Comparison of ENCODE assay signal across 28 mouse cellular contexts in genomic region chr2:29018680-29019079, GRCm38 (mm10). TPM values are rescaled to one million over a fixed set of nuclear protein-coding genes. Genes with fewer than 3 reads are reported as not detected.
A peak's percentile ranks its signal among the peaks of the same experiment; 100 is the strongest.
DNase-seq lines count a peak whose midpoint lies in the region; ATAC-seq and TF ChIP-seq lines count a peak whose summit lies in the region.
"Had no signal": no experiment of that assay in that cellular context is flagged by ENCODE, and none has a peak within 500 bp of the region (broad histone marks: within the 10 kb centered on the region; RNA-seq: fewer than 3 reads in every experiment).

No protein-coding gene starts in this region.

- H3K4me3 ChIP-seq in hindbrain, embryonic 10.5 days = no peak overlapping the region
- no peak overlapping the region for H3K4me3 ChIP-seq in hindbrain, embryonic 11.5 days (ENCODE audit: low read depth, low read length)
- H3K4me3 ChIP-seq in midbrain, embryonic 11.5 days (ENCODE audit: low read depth, low read length) = no peak overlapping the region
- no peak overlapping the region for H3K4me3 ChIP-seq in midbrain, embryonic 13.5 days (replicated peaks)
- no peak overlapping the region for H3K4me3 ChIP-seq in liver, embryonic 14.5 days (ENCODE audit: insufficient read depth in 1 of 2, low read depth in 2 of 2, low read length in 2 of 2)
- H3K4me3 ChIP-seq: forebrain, embryonic 10.5 days; forebrain, embryonic 13.5 days had no signal

- H3K27me3 ChIP-seq in hindbrain, embryonic 10.5 days (ENCODE audit: insufficient read depth, poor library complexity, severe bottlenecking) = peaks cover 42% of the 10 kb centered on the region
- H3K27me3 ChIP-seq in hindbrain, embryonic 11.5 days (ENCODE audit: control insufficient read depth, insufficient read depth, low read length) = 0 out of 2 replicates have a peak, but pooled peaks cover 2% of the 10 kb centered on the region
- H3K27me3 ChIP-seq in midbrain, embryonic 11.5 days (ENCODE audit: control insufficient read depth, insufficient read depth, low read length) = no peaks in the 10 kb centered on the region
- peaks cover 11% of the 10 kb centered on the region; the same call in 1 of the 2 replicates for H3K27me3 ChIP-seq in midbrain, embryonic 13.5 days
- no peaks in the 10 kb centered on the region for H3K27me3 ChIP-seq in liver, embryonic 14.5 days (ENCODE audit: control insufficient read depth, insufficient read depth, low read length)

- no peak overlapping the region for H3K9ac ChIP-seq in hindbrain, embryonic 11.5 days (ENCODE audit: low read depth, low read length)
- H3K9ac ChIP-seq in midbrain, embryonic 11.5 days (ENCODE audit: low read length) = no peak overlapping the region
- H3K9ac ChIP-seq in midbrain, embryonic 13.5 days (replicated peaks) = no peak overlapping the region
- H3K9ac ChIP-seq in liver, embryonic 14.5 days (replicated peaks) = no peak overlapping the region
- H3K9ac ChIP-seq: forebrain, embryonic 13.5 days; hindbrain, embryonic 14.5 days had no signal

- WGBS in hindbrain, embryonic 10.5 days = 43% methylated on average over 5 of the region's 5 CpGs
- 51% methylated on average over 5 of the region's 5 CpGs for WGBS in hindbrain, embryonic 11.5 days
- WGBS in midbrain, embryonic 11.5 days = 55% methylated on average over 5 of the region's 5 CpGs
- 48% methylated on average over 5 of the region's 5 CpGs for WGBS in midbrain, embryonic 13.5 days
- 11% methylated on average over 5 of the region's 5 CpGs for WGBS in liver, embryonic 14.5 days (ENCODE audit: insufficient replicate concordance)

- DNase-seq in hindbrain, embryonic 10.5 days (ENCODE audit: low spot score) = no peak
- DNase-seq in hindbrain, embryonic 11.5 days (ENCODE audit: low spot score) = no peak
- peak; percentile 47 for DNase-seq in midbrain, embryonic 11.5 days (ENCODE audit: low spot score, missing footprints)
- DNase-seq in liver, embryonic 14.5 days (ENCODE audit: low read depth in 3 of 3, low spot score in 3 of 3) = no peak
- DNase-seq in kidney, postnatal 25 days = no peak
- DNase-seq in left cerebral cortex, adult 9 months (ENCODE audit: low spot score in 2 of 2) = no peak
- DNase-seq: adrenal gland, postnatal 10 days; B cell, adult 2 months; cerebellum, adult 18-20 months; cerebellum, adult 9-10 months; cerebellum, postnatal 14 days; gastrocnemius, postnatal 10 days; gastrocnemius, postnatal 36 days; heart, adult 11 months had no signal

- H3K4me1 ChIP-seq in hindbrain, embryonic 10.5 days (replicated peaks) = peaks cover 38% of the 10 kb centered on the region
- peaks cover 5% of the 10 kb centered on the region for H3K4me1 ChIP-seq in hindbrain, embryonic 11.5 days (replicated peaks; ENCODE audit: control insufficient read depth, insufficient read depth, low read length)
- peaks cover 10% of the 10 kb centered on the region for H3K4me1 ChIP-seq in midbrain, embryonic 11.5 days (ENCODE audit: control insufficient read depth, insufficient read depth, low read length)
- peaks cover 19% of the 10 kb centered on the region for H3K4me1 ChIP-seq in midbrain, embryonic 13.5 days (replicated peaks)
- peaks cover 0 to 2% of the 10 kb centered on the region in 2 experiments; a peak in 1 of 4 replicates for H3K4me1 ChIP-seq in liver, embryonic 14.5 days (replicated peaks; ENCODE audit: control insufficient read depth in 2 of 2, insufficient read depth in 2 of 2, low read length in 1 of 2)

- H3K27ac ChIP-seq in hindbrain, embryonic 10.5 days = peak overlapping the region; percentile 12; the same call in 1 of the 2 replicates
- no peak overlapping the region for H3K27ac ChIP-seq in hindbrain, embryonic 11.5 days (ENCODE audit: low read depth, low read length)
- H3K27ac ChIP-seq in midbrain, embryonic 11.5 days (ENCODE audit: low read depth, low read length) = no peak overlapping the region
- no peak overlapping the region for H3K27ac ChIP-seq in midbrain, embryonic 13.5 days
- no peak overlapping the region for H3K27ac ChIP-seq in liver, embryonic 14.5 days
- H3K27ac ChIP-seq: forebrain, embryonic 10.5 days; forebrain, embryonic 13.5 days; hindbrain, embryonic 14.5 days; hindbrain, postnatal 0 days had no signal

- no peak for TF ChIP-seq EP300 in liver, embryonic 14.5 days (IDR thresholded peaks at IDR 0.05; ENCODE audit: low read depth)

- no peak for TF ChIP-seq CTCF in liver, embryonic 14.5 days (IDR thresholded peaks at IDR 0.05; ENCODE audit: low read depth)

- H3K4me2 ChIP-seq in hindbrain, embryonic 11.5 days (replicated peaks; ENCODE audit: low read depth, low read length) = no peak overlapping the region
- H3K4me2 ChIP-seq in midbrain, embryonic 11.5 days = no peak overlapping the region
- H3K4me2 ChIP-seq in midbrain, embryonic 13.5 days (replicated peaks) = no peak overlapping the region
- H3K4me2 ChIP-seq in liver, embryonic 14.5 days (ENCODE audit: low read depth) = no peak overlapping the region
- H3K4me2 ChIP-seq: forebrain, embryonic 13.5 days; heart, embryonic 11.5 days; hindbrain, embryonic 14.5 days had no signal

- H3K36me3 ChIP-seq in hindbrain, embryonic 10.5 days = no peaks in the 10 kb centered on the region
- H3K36me3 ChIP-seq in hindbrain, embryonic 11.5 days (ENCODE audit: control insufficient read depth, insufficient read depth, low read length) = no peaks in the 10 kb centered on the region
- H3K36me3 ChIP-seq in midbrain, embryonic 11.5 days (ENCODE audit: control insufficient read depth, insufficient read depth, low read length) = no peaks in the 10 kb centered on the region
- H3K36me3 ChIP-seq in midbrain, embryonic 13.5 days = no peaks in the 10 kb centered on the region
- H3K36me3 ChIP-seq in liver, embryonic 14.5 days (replicated peaks; ENCODE audit: control insufficient read depth, insufficient read depth, low read depth) = no peaks in the 10 kb centered on the region
- H3K36me3 ChIP-seq: forebrain, embryonic 10.5 days; G1E had no signal

- no peak for ATAC-seq in hindbrain, embryonic 11.5 days (ENCODE audit: low FRiP score)
- ATAC-seq in midbrain, embryonic 11.5 days (ENCODE audit: low FRiP score) = no peak
- ATAC-seq in midbrain, embryonic 13.5 days = no peak
- ATAC-seq in liver, embryonic 14.5 days (ENCODE audit: insufficient read depth) = peak; percentile 39; the same call in 1 of the 2 replicates
- peak; percentile 87 for ATAC-seq in megakaryocyte-erythroid progenitor cell, adult 5-6 weeks (replicated peaks; ENCODE audit: low FRiP score, low TSS enrichment, poor library complexity, severe bottlenecking)
- ATAC-seq: forebrain, embryonic 13.5 days; forebrain, embryonic 16.5 days; hindbrain, postnatal 0 days; inflammation-experienced regulatory T-cells, adult 6 months had no signal

- no peaks in the 10 kb centered on the region for H3K9me3 ChIP-seq in hindbrain, embryonic 10.5 days
- no peaks in the 10 kb centered on the region for H3K9me3 ChIP-seq in hindbrain, embryonic 11.5 days (ENCODE audit: control insufficient read depth, low read length)
- no peaks in the 10 kb centered on the region for H3K9me3 ChIP-seq in midbrain, embryonic 11.5 days (ENCODE audit: control insufficient read depth, low read length)
- no peaks in the 10 kb centered on the region for H3K9me3 ChIP-seq in midbrain, embryonic 13.5 days
- no peaks in the 10 kb centered on the region for H3K9me3 ChIP-seq in liver, embryonic 14.5 days (ENCODE audit: control insufficient read depth, low read length)
- H3K9me3 ChIP-seq: forebrain, embryonic 10.5 days; forebrain, embryonic 13.5 days; G1E had no signal

RNA-seq across cellular contexts. Expression of gene Cfap77, which starts 36.2 kb away (rescaled TPM):
- 0.51 and 0.61 TPM in 2 replicates for polyA plus RNA-seq in hindbrain, embryonic 10.5 days (2016; fragmentation: Nextera tagmentation; extraction: Ambion mirVana)
- 0.51 and 0.75 TPM in 2 replicates for polyA plus RNA-seq in hindbrain, embryonic 11.5 days (2014; fragmentation: Nextera tagmentation; extraction: Ambion mirVana)
- polyA plus RNA-seq in midbrain, embryonic 11.5 days (2014; fragmentation: Nextera tagmentation; extraction: Ambion mirVana) = 0.77 and 1.2 TPM in 2 replicates
- polyA plus RNA-seq in midbrain, embryonic 13.5 days (2015; fragmentation: Nextera tagmentation; extraction: Ambion mirVana) = 0.48 and 0.63 TPM in 2 replicates
- polyA plus RNA-seq in liver, embryonic 14.5 days (2012; rRNA removed) = 0.11 and 0.16 TPM in 2 replicates
- 0.21 TPM in 1 of 2 replicates, not detected in the other for polyA plus RNA-seq in liver, embryonic 14.5 days (2014; fragmentation: Nextera tagmentation; extraction: Ambion mirVana)
- 2.4 TPM in 1 of 2 replicates, not detected in the other for total RNA-seq in megakaryocyte-erythroid progenitor cell, adult 5-6 weeks (2014; fragmentation: Nextera tagmentation)
- total RNA-seq in megakaryocyte-erythroid progenitor cell, adult 5-6 weeks (2017) = 2.2 TPM in 1 of 2 replicates, not detected in the other
- total RNA-seq: gastrocnemius, adult 18-20 months; gastrocnemius, postnatal 10 days; gastrocnemius, postnatal 36 days; heart, adult 8-10 months; heart, postnatal 25 days; hematopoietic stem cell, adult 5-6 weeks had no signal

RNA-seq across cellular contexts. Expression of gene Ttf1, which starts 41.4 kb away (rescaled TPM):
- 10.2 and 12.2 TPM in 2 replicates for polyA plus RNA-seq in hindbrain, embryonic 10.5 days (2016; fragmentation: Nextera tagmentation; extraction: Ambion mirVana)
- polyA plus RNA-seq in hindbrain, embryonic 11.5 days (2014; fragmentation: Nextera tagmentation; extraction: Ambion mirVana) = 11.2 and 11.6 TPM in 2 replicates
- 11.4 and 13.8 TPM in 2 replicates for polyA plus RNA-seq in midbrain, embryonic 11.5 days (2014; fragmentation: Nextera tagmentation; extraction: Ambion mirVana)
- polyA plus RNA-seq in midbrain, embryonic 13.5 days (2015; fragmentation: Nextera tagmentation; extraction: Ambion mirVana) = 10.1 and 10.4 TPM in 2 replicates
- polyA plus RNA-seq in liver, embryonic 14.5 days (2012; rRNA removed) = 3.0 and 4.5 TPM in 2 replicates
- 3.6 and 3.9 TPM in 2 replicates for polyA plus RNA-seq in liver, embryonic 14.5 days (2014; fragmentation: Nextera tagmentation; extraction: Ambion mirVana)
- 23.8 and 24.3 TPM in 2 replicates for total RNA-seq in megakaryocyte-erythroid progenitor cell, adult 5-6 weeks (2014; fragmentation: Nextera tagmentation)
- 20.0 and 22.5 TPM in 2 replicates for total RNA-seq in megakaryocyte-erythroid progenitor cell, adult 5-6 weeks (2017)

Comparison
In these comparisons a context has a peak if more than half of its experiments do, and no peak if none do; other contexts are left out.
1. ATAC-seq: peak in liver, embryonic 14.5 days (single experiment) and megakaryocyte-erythroid progenitor cell, adult 5-6 weeks (single experiment); none in hindbrain, embryonic 11.5 days (single experiment), midbrain, embryonic 11.5 days (single experiment) and midbrain, embryonic 13.5 days (single experiment).